Mouse (Mus musculus) left cerebral cortex, postnatal 25 days (tissue): ENCODE measurements around the gene Faah. TPM values are rescaled to one million over a fixed set of nuclear protein-coding genes. Genes with fewer than 3 reads are reported as not detected.

ENCODE experiments used
- DNase-seq, 2 experiments: peaks; one replicate each; pipeline ENCODE4 v3.0.0; 2022; ENCODE audit warnings: low spot score in 2 of 2, mixed read lengths in 1 of 2
- intact Hi-C: fragments of 180-260 bp; cut with DNase I; formaldehyde crosslinking; loops from one replicate; pipeline ENCODE4 v1.15.1; 2025
- total RNA-seq, 2 experiments: library from RNA; stranded (reverse); gene quantifications; 2 replicates each; pipeline ENCODE4 v1.2.3; 2021

The Faah gene
- total RNA-seq, 2 experiments from 2014 or later: 88.4 to 89.8 TPM

DNA sequence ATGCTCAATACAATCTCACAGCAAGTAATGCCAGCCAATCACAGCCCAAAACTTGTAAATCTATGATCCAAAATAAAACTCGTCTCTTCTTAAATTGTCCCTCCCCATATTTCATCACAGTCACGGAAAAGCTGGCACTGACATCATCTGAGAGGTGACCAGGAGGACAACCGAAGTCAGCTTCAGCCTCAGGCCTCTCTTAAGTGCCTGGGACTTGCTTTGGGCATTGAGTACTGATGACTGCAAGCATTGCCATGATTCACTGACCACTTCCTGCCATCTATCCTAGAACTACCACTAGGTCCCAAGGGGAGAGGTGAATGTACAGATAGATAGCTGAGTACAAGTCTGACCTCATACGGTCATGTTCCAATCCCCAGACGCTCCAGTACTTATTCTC is 95.0 kb downstream of the Faah start:
- DNase-seq: no peak
- intact Hi-C loops: no loop called here

DNA sequence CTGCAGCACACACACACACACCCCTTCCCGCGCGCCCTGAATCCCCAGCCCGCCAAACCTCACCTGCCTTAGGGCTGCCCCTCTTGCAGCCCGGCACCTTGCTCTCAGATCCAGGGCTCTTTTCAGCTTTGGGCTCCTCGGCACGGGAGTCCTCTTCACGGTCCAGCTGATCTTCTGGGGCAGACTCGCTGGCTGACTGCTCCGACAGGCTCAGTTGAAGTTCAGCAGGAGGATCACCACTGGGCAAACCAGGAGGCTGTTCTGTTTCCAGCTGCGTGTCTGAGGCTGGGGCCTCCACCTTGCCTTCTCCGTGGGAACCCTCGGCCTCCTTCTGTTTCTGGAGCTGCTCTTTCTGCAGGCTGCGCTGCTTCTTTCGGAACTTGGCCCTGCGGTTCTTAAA is 97.8 kb downstream of the Faah start:
- intact Hi-C loops: no loop called here
- no peak for DNase-seq

Other genes starting within 250 kb of the Faah start
- not detected for gene Tex38, start 236.9 kb downstream of the Faah start, total RNA-seq
- gene Atpaf1, start 233.1 kb downstream of the Faah start, total RNA-seq: 10 to 100 TPM; 53.1 to 63.6 TPM
- 1 to 10 TPM; 3.3 to 4.4 TPM for gene Mob3c, start 189.8 kb downstream of the Faah start, total RNA-seq
- 10 to 100 TPM; 33.1 to 38.6 TPM for gene Mknk1, start 178.7 kb downstream of the Faah start, total RNA-seq
- gene Kncn, start 133.5 kb downstream of the Faah start, total RNA-seq: under 1 TPM; 0.21 to 0.23 TPM
- under 1 TPM; 0.27 to 0.37 TPM for gene 6430628N08Rik, start 127.3 kb downstream of the Faah start, total RNA-seq
- not detected for gene Dmbx1, start 78.0 kb downstream of the Faah start, total RNA-seq
- gene Nsun4, start 36.0 kb upstream of the Faah start, total RNA-seq: 10 to 100 TPM; 10.7 to 11.4 TPM
- gene Uqcrh, start 57.1 kb upstream of the Faah start, total RNA-seq: 100 to 1,000 TPM; 444 to 446 TPM
- 10 to 100 TPM; 45.3 to 47.7 TPM for gene Lrrc41, start 57.3 kb upstream of the Faah start, total RNA-seq
- under 1 TPM; 0.32 to 0.64 TPM for gene Rad54l, start 105.8 kb upstream of the Faah start, total RNA-seq
- gene Pomgnt1, start 105.9 kb upstream of the Faah start, total RNA-seq: 10 to 100 TPM; 73.5 to 77.6 TPM
- 10 to 100 TPM; 27.9 to 32.8 TPM for gene Lurap1, start 133.4 kb upstream of the Faah start, total RNA-seq
- under 1 TPM; 0.23 to 0.27 TPM for gene Tspan1, start 149.7 kb upstream of the Faah start, total RNA-seq
- gene 1700042G07Rik, start 155.4 kb upstream of the Faah start, total RNA-seq: not detected
- not detected for gene Gm49337, start 155.5 kb upstream of the Faah start, total RNA-seq
- gene Pik3r3, start 203.7 kb upstream of the Faah start, total RNA-seq: 10 to 100 TPM; 37.7 to 44.0 TPM